Mouse (Mus musculus): Measurements from ENCODE around the gene Olfr23. TPM values are rescaled to one million over a fixed set of nuclear protein-coding genes. Genes with fewer than 3 reads are reported as not detected.
"Not testable (repeated sequence)": the region's sequence is repeated elsewhere in the genome, so short reads cannot be mapped to it uniquely, and the experiment has no call there.

Gene Olfr23
- polyA plus RNA-seq (2011; ENCODE audit: insufficient read length, low read depth, missing spikeins): not detected in 2 replicates

- Histone ChIP-seq H3K27ac (ENCODE audit: insufficient read depth, low read length) (no peak within 1 kb of the TSS), H3K4me1 (ENCODE audit: control insufficient read depth, insufficient read depth, low read length) (no peaks in the 10 kb centered on the region), H3K4me3 (ENCODE audit: insufficient read depth, low read length) (no peak within 1 kb of the TSS)
- no peak for TF ChIP-seq CTCF (IDR thresholded peaks at IDR 0.05; ENCODE audit: borderline replicate concordance, insufficient read depth, low read length)
- TF ChIP-seq POLR2A (IDR thresholded peaks at IDR 0.05; ENCODE audit: low read depth, low read length): no peak
These were observed at the start of gene Olfr23 for GRCm38 (mm10) chr11:73936377-73936776. Olfr23 (plus strand) TSS chr11:73936677.

- TF ChIP-seq CTCF (IDR thresholded peaks at IDR 0.05; ENCODE audit: borderline replicate concordance, insufficient read depth, low read length) (no peak), POLR2A (IDR thresholded peaks at IDR 0.05; ENCODE audit: low read depth, low read length) (no peak)
- H3K4me3 ChIP-seq (ENCODE audit: insufficient read depth, low read length): no peak within 1 kb of the TSS
These were observed 45.8 kb upstream of the Olfr23 start, which contains the start of gene Olfr394 for GRCm38 (mm10) chr11:73890671-73891070. Olfr394 (minus strand) TSS chr11:73890771.

GRCm38 (mm10) chr11:73909199-73909598, 27.3 kb upstream of the Olfr23 start, which contains the start of gene Olfr395:
Olfr395 (minus strand) TSS chr11:73909299.
- not testable (repeated sequence) for H3K4me1 ChIP-seq (ENCODE audit: control insufficient read depth, insufficient read depth, low read length)

More at GRCm38 (mm10) chr11:73890671-73891070, 45.8 kb upstream of the Olfr23 start, which contains the start of gene Olfr394:
- Histone ChIP-seq H3K27ac (ENCODE audit: insufficient read depth, low read length) (no peak within 1 kb of the TSS), H3K4me1 (ENCODE audit: control insufficient read depth, insufficient read depth, low read length) (no peaks in the 10 kb centered on the region)

GRCm38 (mm10) chr11:73960517-73960916, 24.0 kb downstream of the Olfr23 start, which contains the start of gene Olfr397:
Olfr397 (plus strand) TSS chr11:73960817.
- Histone ChIP-seq H3K4me3 (ENCODE audit: insufficient read depth, low read length) (no peak within 1 kb of the TSS), H3K27ac (ENCODE audit: insufficient read depth, low read length) (no peak within 1 kb of the TSS), H3K4me1 (ENCODE audit: control insufficient read depth, insufficient read depth, low read length) (no peaks in the 10 kb centered on the region)
- no peak for TF ChIP-seq CTCF (IDR thresholded peaks at IDR 0.05; ENCODE audit: borderline replicate concordance, insufficient read depth, low read length)
- no peak for TF ChIP-seq POLR2A (IDR thresholded peaks at IDR 0.05; ENCODE audit: low read depth, low read length)

More at GRCm38 (mm10) chr11:73909199-73909598, 27.3 kb upstream of the Olfr23 start, which contains the start of gene Olfr395:
- not testable (repeated sequence) for H3K27ac ChIP-seq (ENCODE audit: insufficient read depth, low read length); H3K4me3 ChIP-seq (ENCODE audit: insufficient read depth, low read length)

GRCm38 (mm10) chr11:73990307-73990706, 53.8 kb downstream of the Olfr23 start, which contains the start of gene Olfr398:
Olfr398 (minus strand) TSS chr11:73990407.
- no peak for TF ChIP-seq POLR2A (IDR thresholded peaks at IDR 0.05; ENCODE audit: low read depth, low read length)
- no peak for TF ChIP-seq CTCF (IDR thresholded peaks at IDR 0.05; ENCODE audit: borderline replicate concordance, insufficient read depth, low read length)
- H3K4me3 ChIP-seq (ENCODE audit: insufficient read depth, low read length): no peak within 1 kb of the TSS
- H3K27ac ChIP-seq (ENCODE audit: insufficient read depth, low read length): no peak within 1 kb of the TSS
- H3K4me1 ChIP-seq (ENCODE audit: control insufficient read depth, insufficient read depth, low read length): no peaks in the 10 kb centered on the region

Other genes starting within 250 kb of the Olfr23 start
- not detected in 2 replicates for gene Zfp735, start 247.9 kb upstream of the Olfr23 start, polyA plus RNA-seq (2011; ENCODE audit: insufficient read length, low read depth, missing spikeins)
- not detected in 2 replicates for gene Olfr389, start 156.0 kb upstream of the Olfr23 start, polyA plus RNA-seq (2011; ENCODE audit: insufficient read length, low read depth, missing spikeins)
- gene Olfr390, start 153.7 kb upstream of the Olfr23 start, polyA plus RNA-seq (2011; ENCODE audit: insufficient read length, low read depth, missing spikeins): not detected in 2 replicates
- not detected in 2 replicates for gene Olfr391-ps, start 133.6 kb upstream of the Olfr23 start, polyA plus RNA-seq (2011; ENCODE audit: insufficient read length, low read depth, missing spikeins)
- gene Olfr392, start 119.6 kb upstream of the Olfr23 start, polyA plus RNA-seq (2011; ENCODE audit: insufficient read length, low read depth, missing spikeins): not detected in 2 replicates
- gene Olfr393, start 85.2 kb upstream of the Olfr23 start, polyA plus RNA-seq (2011; ENCODE audit: insufficient read length, low read depth, missing spikeins): not detected in 2 replicates
- not detected in 2 replicates for gene Olfr394, start 45.9 kb upstream of the Olfr23 start, polyA plus RNA-seq (2011; ENCODE audit: insufficient read length, low read depth, missing spikeins)
- gene Olfr395, start 27.4 kb upstream of the Olfr23 start, polyA plus RNA-seq (2011; ENCODE audit: insufficient read length, low read depth, missing spikeins): not detected in 2 replicates
- gene Olfr397, start 24.1 kb downstream of the Olfr23 start, polyA plus RNA-seq (2011; ENCODE audit: insufficient read length, low read depth, missing spikeins): not detected in 2 replicates
- gene Olfr398, start 53.7 kb downstream of the Olfr23 start, polyA plus RNA-seq (2011; ENCODE audit: insufficient read length, low read depth, missing spikeins): not detected in 2 replicates
- not detected in 2 replicates for gene Olfr139, start 119.9 kb downstream of the Olfr23 start, polyA plus RNA-seq (2011; ENCODE audit: insufficient read length, low read depth, missing spikeins)
- gene Olfr399, start 119.9 kb downstream of the Olfr23 start, polyA plus RNA-seq (2011; ENCODE audit: insufficient read length, low read depth, missing spikeins): not detected in 2 replicates
- not detected in 2 replicates for gene Zfp616, start 133.3 kb downstream of the Olfr23 start, polyA plus RNA-seq (2011; ENCODE audit: insufficient read length, low read depth, missing spikeins)
- gene Olfr401, start 177.0 kb downstream of the Olfr23 start, polyA plus RNA-seq (2011; ENCODE audit: insufficient read length, low read depth, missing spikeins): not detected in 2 replicates
- not detected in 2 replicates for gene Olfr402, start 216.9 kb downstream of the Olfr23 start, polyA plus RNA-seq (2011; ENCODE audit: insufficient read length, low read depth, missing spikeins)
- not detected in 2 replicates for gene Olfr403, start 249.6 kb downstream of the Olfr23 start, polyA plus RNA-seq (2011; ENCODE audit: insufficient read length, low read depth, missing spikeins)

Measured in embryonic fibroblast, embryonic 13.5 days (primary cell).